Mouse (Mus musculus): ENCODE measurements around the gene Nans. TPM values are rescaled to one million over a fixed set of nuclear protein-coding genes. Genes with fewer than 3 reads are reported as not detected.

Gene Nans
- 5.3 and 11.4 TPM in 2 replicates for polyA plus RNA-seq (2012; ENCODE audit: insufficient read depth, insufficient read length, missing spikeins)

DNA sequence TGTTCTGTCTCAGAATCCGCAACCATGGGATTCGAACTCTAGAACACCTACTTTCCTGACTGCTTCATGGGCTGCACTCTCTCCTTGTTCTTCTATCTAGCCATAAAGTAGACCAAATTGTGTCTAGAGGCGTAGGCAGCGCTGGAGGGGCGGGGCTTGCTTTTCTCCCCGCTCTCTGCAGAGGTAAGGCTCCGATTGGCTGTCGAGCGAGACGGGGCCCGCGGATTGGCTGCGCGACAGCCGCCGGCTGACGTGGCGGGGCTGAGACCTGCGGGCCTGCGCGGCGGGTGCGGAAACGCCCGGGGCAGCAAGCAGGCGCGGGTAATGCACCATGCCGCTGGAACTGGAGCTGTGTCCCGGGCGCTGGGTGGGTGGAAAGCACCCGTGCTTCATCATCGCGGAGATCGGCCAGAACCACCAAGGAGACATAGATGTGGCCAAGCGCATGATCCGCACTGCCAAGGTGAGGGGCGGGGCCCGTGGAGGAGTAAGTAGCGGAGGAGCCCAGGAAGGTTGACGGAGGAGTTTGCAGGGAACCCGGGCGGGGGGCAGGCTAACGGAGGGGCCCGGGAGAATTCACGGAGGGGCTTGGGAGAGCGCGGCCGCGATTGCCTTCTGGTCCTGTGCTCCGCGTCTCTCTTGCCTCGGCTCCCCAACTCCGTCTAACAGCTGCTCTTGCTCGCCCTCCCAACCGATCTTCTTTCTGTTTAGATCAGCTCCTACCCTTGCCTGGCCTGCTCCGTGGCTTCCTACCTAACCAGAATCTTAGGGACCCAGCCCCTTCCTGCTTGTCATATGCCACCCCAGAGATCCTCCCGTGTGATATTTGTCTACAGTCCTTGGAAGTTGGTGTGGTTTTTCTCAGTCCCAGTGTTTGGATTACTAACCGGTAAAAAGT lies at the start of gene Nans:
Gene Nans, plus strand, starts transcription at position 221 of the 898 bp plus-strand sequence.
- no peak within 1 kb of the TSS for H3K27ac ChIP-seq (replicated peaks; ENCODE audit: low read depth, low read length)

GRCm38 (mm10) chr4:46442501-46442900 lies 46.5 kb upstream of the Nans start:
- H3K4me3 ChIP-seq (ENCODE audit: insufficient read depth, low read depth, low read length): no peak overlapping the region
- no peak overlapping the region for H3K27ac ChIP-seq (replicated peaks; ENCODE audit: low read depth, low read length)
- no peaks in the 10 kb centered on the region for H3K4me1 ChIP-seq (ENCODE audit: control insufficient read depth, insufficient read depth, insufficient read length, low read length)

More for the DNA sequence above, at the start of gene Nans:
- peak within 1 kb of the TSS; percentile 79 for H3K4me3 ChIP-seq (ENCODE audit: insufficient read depth, low read depth, low read length)
- 0 out of 2 replicates have a peak, but pooled peaks cover 4% of the 10 kb centered on the region for H3K4me1 ChIP-seq (ENCODE audit: control insufficient read depth, insufficient read depth, insufficient read length, low read length)

DNA sequence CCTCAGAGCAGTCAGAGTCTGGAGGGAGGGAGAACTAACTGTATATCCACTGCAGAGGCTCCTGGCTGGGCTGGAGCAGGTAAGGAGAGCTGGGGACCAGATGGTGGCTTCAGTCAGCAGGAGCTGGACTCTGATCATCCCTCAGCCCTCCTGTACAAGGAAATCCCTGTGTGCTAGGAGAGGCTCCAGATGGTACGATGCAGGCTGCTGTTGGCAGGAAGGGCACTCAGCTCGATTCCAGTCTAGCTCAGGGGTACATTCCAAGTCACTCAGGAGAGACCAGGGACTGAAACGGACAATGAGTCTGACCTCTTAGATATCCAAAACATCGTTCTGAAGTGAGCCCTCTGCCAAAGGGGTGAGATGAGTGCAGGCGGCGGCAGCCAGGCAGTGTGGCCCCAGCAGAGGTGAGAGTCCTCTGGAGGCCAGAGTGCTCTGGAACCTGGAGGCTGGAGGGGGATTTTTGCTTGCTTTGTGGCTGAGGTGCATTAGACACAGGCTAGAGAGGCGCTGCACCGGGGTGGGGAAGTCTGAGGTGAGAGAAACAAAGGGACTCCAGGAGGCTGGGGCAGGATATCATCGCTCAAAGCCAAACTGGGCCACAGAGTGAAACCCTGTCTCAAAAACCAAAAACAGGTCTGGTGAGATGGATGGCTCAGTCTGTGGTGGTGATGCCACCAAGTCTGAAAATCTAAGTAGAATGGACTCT lies 43.7 kb upstream of the Nans start:
- Histone ChIP-seq H3K4me1 (ENCODE audit: control insufficient read depth, insufficient read depth, insufficient read length, low read length) (no peaks in the 10 kb centered on the region), H3K4me3 (ENCODE audit: insufficient read depth, low read depth, low read length) (no peak overlapping the region)

GRCm38 (mm10) chr4:46447461-46447860 lies 41.6 kb upstream of the Nans start:
- H3K4me3 ChIP-seq (ENCODE audit: insufficient read depth, low read depth, low read length): no peak overlapping the region
- no peaks in the 10 kb centered on the region; the same call in 1 of the 2 replicates for H3K4me1 ChIP-seq (ENCODE audit: control insufficient read depth, insufficient read depth, insufficient read length, low read length)
- H3K27ac ChIP-seq (replicated peaks; ENCODE audit: low read depth, low read length): no peak overlapping the region

More for the DNA sequence above, 43.7 kb upstream of the Nans start:
- H3K27ac ChIP-seq (replicated peaks; ENCODE audit: low read depth, low read length): no peak overlapping the region

DNA sequence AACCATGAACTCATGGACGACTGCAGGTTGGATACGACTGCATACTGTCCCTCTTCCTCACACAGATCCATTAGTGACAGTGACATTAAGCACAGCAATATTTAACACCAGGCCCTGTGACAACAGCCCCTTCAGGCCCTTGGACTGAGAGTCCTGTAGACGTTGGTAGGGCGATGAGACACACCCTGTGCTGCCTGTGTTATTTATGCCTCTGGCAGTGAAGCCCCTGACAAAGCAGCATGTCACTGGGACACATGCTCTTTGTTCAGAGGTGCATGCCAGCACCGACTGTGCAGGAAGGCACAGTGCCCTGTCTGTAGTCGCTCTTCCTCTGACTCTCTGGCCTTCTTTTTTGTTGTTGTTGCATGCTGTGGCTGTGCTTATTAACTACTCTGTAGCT lies 40.2 kb upstream of the Nans start:
- Histone ChIP-seq H3K4me3 (ENCODE audit: insufficient read depth, low read depth, low read length) (no peak overlapping the region), H3K27ac (replicated peaks; ENCODE audit: low read depth, low read length) (no peak overlapping the region), H3K4me1 (ENCODE audit: control insufficient read depth, insufficient read depth, insufficient read length, low read length) (peaks cover 7% of the 10 kb centered on the region)

GRCm38 (mm10) chr4:46450020-46450518 lies 39.0 kb upstream of the Nans start:
- H3K4me1 ChIP-seq (ENCODE audit: control insufficient read depth, insufficient read depth, insufficient read length, low read length): peaks cover 7% of the 10 kb centered on the region
- peak overlapping the region; percentile 98 for H3K4me3 ChIP-seq (ENCODE audit: insufficient read depth, low read depth, low read length)
- H3K27ac ChIP-seq (replicated peaks; ENCODE audit: low read depth, low read length): 0 out of 2 replicates have a peak overlapping the region, but pooled peaks have one; percentile 3

DNA sequence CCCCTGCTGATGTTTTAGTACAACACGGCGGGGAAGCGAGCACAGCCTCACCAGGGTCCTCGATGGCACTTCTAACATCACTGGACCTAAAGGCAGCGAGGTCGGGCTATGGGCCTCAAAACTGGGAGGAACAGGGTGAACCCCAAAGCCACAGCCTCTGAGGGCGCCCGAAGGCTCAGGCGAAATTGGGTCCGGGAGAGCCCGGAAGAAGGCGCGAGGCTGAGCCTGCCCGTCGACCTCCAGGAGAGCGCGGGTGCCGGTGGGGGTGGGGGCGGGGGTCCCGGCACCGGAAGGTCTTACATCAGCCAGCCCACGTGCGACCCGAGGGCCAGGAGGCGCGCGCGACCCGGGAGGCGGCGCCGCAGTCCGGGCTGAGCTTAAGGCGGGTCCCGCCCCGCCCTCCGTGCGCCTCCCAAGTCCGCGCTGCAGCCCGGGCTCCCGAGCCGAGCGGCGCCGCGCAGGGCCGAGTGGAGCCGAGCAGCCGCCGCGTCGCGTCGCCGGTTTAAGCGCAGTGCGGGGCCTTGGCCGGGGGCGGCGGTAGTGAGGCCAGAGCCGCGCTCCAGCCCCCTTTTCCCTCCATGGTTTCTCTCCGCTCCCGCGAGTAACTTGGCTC lies 38.4 kb upstream of the Nans start, which contains the start of gene Anp32b:
Gene Anp32b, plus strand, starts transcription at position 384 of the 613 bp plus-strand sequence.
- peak within 1 kb of the TSS; percentile 90 for H3K27ac ChIP-seq (replicated peaks; ENCODE audit: low read depth, low read length)
- H3K4me3 ChIP-seq (ENCODE audit: insufficient read depth, low read depth, low read length): peak within 1 kb of the TSS; percentile 98
- H3K4me1 ChIP-seq (ENCODE audit: control insufficient read depth, insufficient read depth, insufficient read length, low read length): peaks cover 7% of the 10 kb centered on the region

DNA sequence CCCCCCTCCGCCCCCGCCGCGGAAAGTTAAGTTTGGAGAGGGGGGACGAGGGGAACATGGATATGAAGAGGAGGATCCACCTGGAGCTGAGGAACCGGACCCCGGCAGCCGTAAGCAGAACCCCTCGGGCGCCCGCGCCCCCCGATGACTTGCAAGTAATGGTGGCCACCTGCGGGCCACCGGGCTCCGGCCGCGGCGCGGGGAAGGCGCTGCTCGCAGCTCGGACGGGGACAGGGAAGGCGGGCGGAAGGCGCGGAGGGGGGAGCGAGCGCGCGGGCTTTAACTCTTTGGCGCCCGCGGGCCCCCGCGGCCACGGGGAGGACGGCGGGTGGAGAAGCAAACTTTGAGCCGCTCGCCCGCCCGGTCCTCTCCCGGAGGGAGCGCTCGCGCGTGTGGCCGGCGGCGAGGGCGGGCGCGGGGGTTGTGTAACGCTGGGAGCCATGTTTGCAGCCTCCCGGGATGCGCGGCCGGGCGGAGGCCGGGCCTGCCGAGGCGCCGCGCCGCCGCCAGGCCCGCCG lies 37.7 kb upstream of the Nans start:
- H3K27ac ChIP-seq (replicated peaks; ENCODE audit: low read depth, low read length): peak overlapping the region; percentile 90
- H3K4me3 ChIP-seq (ENCODE audit: insufficient read depth, low read depth, low read length): peak overlapping the region; percentile 98

GRCm38 (mm10) chr4:46451758-46452480 lies 37.1 kb upstream of the Nans start:
- Histone ChIP-seq H3K4me1 (ENCODE audit: control insufficient read depth, insufficient read depth, insufficient read length, low read length) (peaks cover 15% of the 10 kb centered on the region), H3K27ac (replicated peaks; ENCODE audit: low read depth, low read length) (peak overlapping the region; percentile 90), H3K4me3 (ENCODE audit: insufficient read depth, low read depth, low read length) (peak overlapping the region; percentile 98)

More for the DNA sequence above, 37.7 kb upstream of the Nans start:
- H3K4me1 ChIP-seq (ENCODE audit: control insufficient read depth, insufficient read depth, insufficient read length, low read length): peaks cover 9% of the 10 kb centered on the region

- H3K4me3 ChIP-seq (ENCODE audit: insufficient read depth, low read depth, low read length): peak overlapping the region; percentile 98
- H3K4me1 ChIP-seq (ENCODE audit: control insufficient read depth, insufficient read depth, insufficient read length, low read length): peaks cover 18% of the 10 kb centered on the region
- peak overlapping the region; percentile 90 for H3K27ac ChIP-seq (replicated peaks; ENCODE audit: low read depth, low read length)
These were observed 36.6 kb upstream of the Nans start for GRCm38 (mm10) chr4:46452481-46452850.

- peaks cover 18% of the 10 kb centered on the region for H3K4me1 ChIP-seq (ENCODE audit: control insufficient read depth, insufficient read depth, insufficient read length, low read length)
- H3K27ac ChIP-seq (replicated peaks; ENCODE audit: low read depth, low read length): peak overlapping the region; percentile 90; the same call in 1 of the 2 replicates
- H3K4me3 ChIP-seq (ENCODE audit: insufficient read depth, low read depth, low read length): peak overlapping the region; percentile 98
These were observed 36.0 kb upstream of the Nans start for GRCm38 (mm10) chr4:46452855-46453719.

DNA sequence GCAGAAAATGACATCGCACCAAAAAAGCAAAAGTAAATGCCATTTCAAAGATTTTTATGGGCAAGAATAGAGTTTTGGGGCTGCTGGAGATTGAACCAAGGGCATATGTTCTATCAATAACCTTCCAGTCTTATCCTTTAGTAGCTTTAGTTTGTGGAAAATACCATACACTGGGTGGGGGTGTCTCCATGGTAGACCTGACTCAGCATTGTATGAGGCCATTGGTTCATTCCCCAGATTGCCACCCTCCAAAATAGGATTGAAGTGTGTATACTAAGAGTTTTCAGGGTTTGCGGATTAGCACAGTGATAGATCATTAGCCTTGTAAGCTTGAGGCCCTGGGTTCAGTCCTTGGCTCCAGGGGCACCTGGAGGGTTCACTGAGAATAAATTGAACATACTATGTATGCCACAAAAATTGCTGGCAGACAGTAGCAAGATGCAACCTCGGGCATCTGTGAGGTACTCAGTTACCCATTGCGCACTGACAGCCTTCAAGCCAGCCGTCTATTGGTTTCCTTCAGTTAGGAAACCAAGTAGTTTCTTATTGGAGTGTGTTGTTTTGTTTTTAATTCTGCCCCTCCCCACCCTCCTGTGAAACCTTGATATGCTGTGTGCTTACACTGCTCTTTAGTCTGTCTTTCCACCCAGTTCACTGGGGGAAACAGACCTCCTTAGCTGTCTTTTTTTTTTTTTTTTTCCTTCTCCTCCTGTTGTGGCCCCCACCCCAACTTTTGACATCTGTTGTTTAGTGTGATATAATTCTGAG lies 34.8 kb upstream of the Nans start:
- Histone ChIP-seq H3K4me1 (ENCODE audit: control insufficient read depth, insufficient read depth, insufficient read length, low read length) (peaks cover 18% of the 10 kb centered on the region), H3K27ac (replicated peaks; ENCODE audit: low read depth, low read length) (no peak overlapping the region), H3K4me3 (ENCODE audit: insufficient read depth, low read depth, low read length) (no peak overlapping the region)

- H3K4me3 ChIP-seq (ENCODE audit: insufficient read depth, low read depth, low read length): no peak overlapping the region
- H3K27ac ChIP-seq (replicated peaks; ENCODE audit: low read depth, low read length): peak overlapping the region; percentile 10; the same call in 1 of the 2 replicates
- H3K4me1 ChIP-seq (ENCODE audit: control insufficient read depth, insufficient read depth, insufficient read length, low read length): peaks cover 18% of the 10 kb centered on the region
These were observed 32.3 kb upstream of the Nans start for GRCm38 (mm10) chr4:46456762-46457161.

Measured in brown adipose tissue, adult 24 weeks (tissue).